Mouse (Mus musculus) MN1 (cell line): ENCODE measurements around the gene Scn10a.

Experiments
- DNase-seq: peaks from one replicate; pipeline ENCODE4 v3.0.0-alpha.2; 2016; ENCODE audit warnings: low spot score

Scn10a gene

DNA sequence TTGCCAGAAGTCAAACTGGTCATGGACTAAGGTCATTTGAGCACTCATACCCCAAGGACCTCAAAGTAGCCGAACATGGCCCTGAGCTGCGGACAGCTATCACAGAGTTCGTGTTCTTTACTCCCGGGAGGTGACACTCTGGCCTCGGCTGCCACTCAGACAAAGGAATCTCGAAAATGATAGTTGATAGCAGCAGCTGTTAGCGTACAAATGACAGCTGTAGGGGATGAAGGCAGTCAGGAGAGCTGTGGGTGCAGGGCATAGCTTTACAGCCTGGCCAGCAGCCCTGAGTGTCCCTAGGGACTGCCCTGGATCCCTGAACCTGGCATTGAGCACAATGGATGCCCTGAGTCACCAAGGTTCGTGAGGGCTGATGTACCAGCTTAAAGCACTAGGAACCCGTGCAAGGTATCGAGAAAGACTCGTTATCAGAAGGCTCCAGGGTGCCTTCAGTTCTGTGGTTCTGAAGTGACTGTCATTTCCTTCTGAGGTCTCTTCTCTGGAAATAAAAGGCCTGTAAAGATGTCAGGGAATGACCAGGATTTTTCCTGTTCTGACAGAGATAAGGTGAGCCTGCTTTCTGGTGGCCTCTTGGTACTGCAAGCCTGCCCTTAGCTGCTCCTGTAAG, 84.8 kb downstream of the Scn10a start:
- no peak for DNase-seq

DNA sequence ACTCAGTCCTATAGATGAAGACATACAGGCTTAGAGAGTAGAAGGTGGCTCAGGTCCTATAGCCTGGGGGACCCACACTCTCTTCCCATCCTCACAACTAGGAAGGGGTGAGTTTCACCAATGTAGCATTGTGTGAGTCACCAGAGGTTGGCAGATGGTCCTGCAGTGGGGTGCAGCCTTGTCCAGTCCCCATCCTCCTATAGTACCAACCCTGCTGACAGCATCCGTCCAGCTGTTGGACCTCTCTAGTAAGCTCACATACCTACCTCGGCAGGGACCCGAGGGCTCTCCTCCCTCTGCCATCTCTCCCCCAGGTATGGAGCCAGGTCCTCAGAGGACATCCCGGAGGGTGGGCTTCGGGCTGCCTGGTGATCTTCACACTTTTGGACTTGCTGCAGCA, 85.6 kb downstream of the Scn10a start:
- DNase-seq: no peak

DNA sequence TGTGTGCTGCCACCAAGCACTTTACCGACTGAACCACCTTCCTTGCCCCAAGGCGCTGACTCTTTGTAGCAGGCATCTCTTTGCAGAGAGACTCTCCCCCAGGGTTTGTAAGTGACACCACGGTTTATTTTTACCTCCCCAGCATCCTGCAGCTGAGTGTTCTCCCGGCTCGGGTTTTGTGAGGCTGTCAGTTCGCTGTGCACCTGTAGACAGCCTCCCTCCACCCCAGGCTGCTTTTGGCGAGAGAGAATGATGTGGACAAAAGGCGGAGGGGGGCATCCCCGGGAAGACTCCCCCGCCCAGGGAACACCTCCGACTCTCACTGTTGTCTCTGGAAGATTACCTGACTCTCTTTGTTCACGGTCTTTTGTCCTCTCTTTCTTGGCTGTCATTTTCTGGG, 86.3 kb downstream of the Scn10a start:
- no peak for DNase-seq

DNA sequence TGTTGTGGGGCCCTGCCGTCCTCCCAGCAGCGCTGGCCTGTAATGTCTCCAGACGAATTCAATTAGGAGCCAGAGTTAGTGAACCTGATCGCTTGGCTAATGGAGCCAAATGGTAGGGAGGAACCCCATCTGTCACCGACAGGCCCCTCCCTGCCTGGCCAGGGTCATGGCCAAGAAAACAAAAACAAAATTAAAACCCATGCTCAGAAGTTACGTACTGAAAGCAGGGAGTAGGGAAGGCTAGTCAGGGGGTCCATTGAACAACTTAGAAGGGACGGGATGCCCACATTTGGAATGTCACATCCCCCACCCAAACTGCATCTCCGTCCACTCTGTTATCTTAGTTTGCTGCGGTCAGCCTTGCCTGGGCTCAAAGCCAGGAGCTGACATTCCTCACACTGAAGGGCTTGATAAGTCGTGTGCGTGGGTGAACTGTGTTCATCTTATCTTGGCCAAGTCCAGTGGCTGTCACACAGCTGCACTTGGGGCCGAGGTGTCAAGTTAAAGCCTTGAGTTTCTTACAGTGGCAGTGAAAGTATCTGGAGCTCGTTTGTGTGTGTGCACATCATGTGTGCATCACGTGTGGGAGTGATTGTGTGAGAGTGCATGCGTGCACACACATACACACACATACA, 87.1 kb downstream of the Scn10a start:
- DNase-seq: peak; percentile 17

GRCm38 (mm10) chr9:119631393-119631898, 87.7 kb downstream of the Scn10a start:
- no peak for DNase-seq

GRCm38 (mm10) chr9:119628690-119629268, 90.3 kb downstream of the Scn10a start:
- no peak for DNase-seq

DNA sequence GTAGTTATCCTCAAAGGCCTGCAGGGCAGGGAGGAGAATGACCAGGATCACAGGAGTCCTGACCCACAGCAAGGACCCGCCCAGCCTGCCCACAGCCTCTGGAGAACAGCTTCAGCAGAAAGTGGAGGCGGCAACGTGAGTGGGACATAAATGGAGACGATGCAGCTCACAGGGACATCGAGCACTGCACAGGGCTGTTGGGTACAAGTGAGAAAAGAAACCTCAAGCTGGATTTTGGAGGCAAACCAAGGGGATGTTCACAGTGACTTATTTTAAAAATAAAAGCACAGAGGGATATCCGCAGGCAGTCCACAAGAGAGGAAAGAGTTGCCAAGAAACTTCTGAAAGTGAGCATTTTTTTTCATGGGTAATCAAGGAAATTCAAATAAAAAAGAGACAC, 91.9 kb downstream of the Scn10a start:
- no peak for DNase-seq

DNA sequence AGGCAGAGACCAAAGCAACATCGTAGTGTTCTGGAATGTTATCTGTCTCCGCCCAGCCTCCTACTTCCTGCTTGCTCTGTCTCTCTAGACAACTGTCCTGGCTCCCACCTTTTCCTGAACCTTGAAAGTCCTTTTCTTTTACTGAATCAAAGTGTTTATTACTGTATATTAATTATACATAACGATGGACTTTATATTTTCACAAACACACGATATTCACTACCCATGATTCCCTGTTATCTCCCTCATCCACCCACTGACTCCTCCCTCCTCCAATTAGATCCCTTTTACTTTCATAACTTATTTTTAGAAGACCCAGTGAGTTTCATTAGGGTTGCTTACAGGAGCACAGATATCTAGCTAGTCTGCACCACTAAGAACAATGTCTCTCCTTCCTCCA, 95.0 kb downstream of the Scn10a start:
- no peak for DNase-seq

GRCm38 (mm10) chr9:119614798-119615197, 104.3 kb downstream of the Scn10a start:
- DNase-seq: no peak

DNA sequence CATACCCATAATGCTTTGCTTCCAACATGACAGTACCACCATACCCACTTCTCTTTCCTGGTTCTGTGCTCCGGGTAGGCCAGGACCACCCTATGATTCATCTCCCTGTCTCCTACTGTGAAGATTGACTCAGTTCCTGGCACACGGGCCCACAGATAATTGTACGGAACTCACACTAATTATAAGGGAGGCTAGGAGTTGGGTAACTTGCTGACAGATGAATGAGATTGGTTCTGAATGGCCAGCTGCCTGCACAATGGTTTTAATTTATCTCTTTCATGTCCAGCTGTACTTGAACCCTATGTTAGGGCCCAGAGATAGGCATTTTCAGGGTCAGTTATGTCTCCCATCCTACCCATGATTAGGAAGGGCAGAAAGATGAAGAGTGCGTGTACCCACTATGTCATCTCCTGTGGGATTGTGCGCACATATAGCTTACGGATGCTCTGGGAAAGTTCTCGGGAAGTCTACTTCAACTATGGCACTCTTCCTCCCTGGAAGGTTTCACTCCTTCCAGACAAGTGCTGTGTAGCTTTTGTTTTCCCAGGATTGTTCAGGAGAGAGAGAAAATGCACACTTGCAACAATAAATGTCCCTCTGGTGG, 108.5 kb downstream of the Scn10a start:
- no peak for DNase-seq

- DNase-seq: no peak
Measured at GRCm38 (mm10) chr9:119606906-119607305, 112.2 kb downstream of the Scn10a start.

DNA sequence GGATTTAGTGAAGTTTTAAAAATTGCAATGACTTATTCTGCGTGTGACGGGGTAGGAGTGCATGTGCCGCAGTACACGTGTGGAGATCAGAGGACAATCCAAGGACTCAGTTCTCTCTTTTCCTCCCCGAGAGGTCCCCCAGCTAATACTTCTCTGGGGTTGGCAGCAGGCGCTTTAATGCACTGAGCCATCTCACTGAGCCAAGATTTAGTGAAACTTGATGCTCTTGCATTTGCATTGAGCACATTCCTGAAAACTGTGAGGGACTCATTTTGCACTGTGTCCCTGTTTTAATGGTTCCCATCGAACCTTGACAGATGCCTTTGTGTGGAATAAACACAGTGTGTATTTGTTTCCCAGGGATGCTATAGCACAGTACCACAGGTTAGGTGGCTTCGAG, 114.5 kb downstream of the Scn10a start:
- DNase-seq: no peak

- no peak for DNase-seq
Measured at GRCm38 (mm10) chr9:119598501-119598900, 120.6 kb downstream of the Scn10a start.

DNA sequence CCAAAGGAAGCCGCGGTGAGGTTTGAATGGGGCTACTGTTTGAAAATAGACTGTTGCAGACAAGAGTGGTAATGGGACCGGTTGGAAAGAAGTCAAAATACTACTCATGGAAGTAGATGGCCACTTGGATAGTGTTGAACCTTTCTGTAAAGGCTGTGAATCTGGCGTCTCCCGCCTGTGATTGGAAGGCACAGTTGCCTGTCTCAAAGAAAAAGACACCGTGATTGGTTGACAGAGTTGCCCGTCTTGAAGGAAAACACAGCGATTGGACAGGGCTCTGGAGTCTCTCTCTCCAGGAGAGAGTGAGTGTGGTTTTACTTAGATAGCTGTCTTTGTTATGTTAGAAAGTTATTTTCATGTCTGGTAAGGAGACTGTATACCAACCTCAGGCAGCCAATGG, 121.8 kb downstream of the Scn10a start:
- DNase-seq: no peak

GRCm38 (mm10) chr9:119589592-119589991, 129.5 kb downstream of the Scn10a start:
- DNase-seq: no peak

DNA sequence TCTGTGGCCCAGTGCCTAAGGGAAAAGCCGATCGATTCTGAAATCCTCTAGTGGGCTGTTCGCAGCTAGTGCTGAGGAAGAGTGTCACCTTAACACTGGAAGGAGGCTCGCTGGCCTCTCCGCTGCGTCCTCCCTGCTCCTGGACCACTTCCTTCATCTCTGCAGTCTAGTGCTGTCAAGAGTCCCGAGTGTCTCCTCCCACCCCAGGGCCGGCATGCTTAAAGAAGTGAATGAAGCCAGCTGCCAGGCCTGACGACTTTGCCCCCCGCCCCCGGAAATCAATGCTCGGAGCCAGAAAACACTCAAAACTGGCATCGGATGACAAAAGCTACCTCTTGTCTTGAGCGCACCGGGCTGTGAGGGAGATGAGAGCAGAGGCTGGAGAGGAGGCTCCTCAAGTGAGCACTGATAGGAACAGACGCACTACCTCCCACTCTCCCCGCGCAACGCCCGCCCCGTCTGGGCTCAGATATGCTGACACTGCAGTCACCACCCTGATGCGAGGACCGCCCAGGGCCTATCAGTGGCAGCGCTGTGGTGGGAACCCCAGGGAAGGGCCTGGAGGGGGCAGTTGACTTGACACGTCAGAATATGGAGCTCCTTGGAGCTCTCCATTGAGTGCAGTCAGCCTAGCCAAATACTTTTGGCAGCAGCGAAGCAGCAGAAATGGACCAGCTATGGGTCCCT, 130.2 kb downstream of the Scn10a start:
- DNase-seq: no peak

DNA sequence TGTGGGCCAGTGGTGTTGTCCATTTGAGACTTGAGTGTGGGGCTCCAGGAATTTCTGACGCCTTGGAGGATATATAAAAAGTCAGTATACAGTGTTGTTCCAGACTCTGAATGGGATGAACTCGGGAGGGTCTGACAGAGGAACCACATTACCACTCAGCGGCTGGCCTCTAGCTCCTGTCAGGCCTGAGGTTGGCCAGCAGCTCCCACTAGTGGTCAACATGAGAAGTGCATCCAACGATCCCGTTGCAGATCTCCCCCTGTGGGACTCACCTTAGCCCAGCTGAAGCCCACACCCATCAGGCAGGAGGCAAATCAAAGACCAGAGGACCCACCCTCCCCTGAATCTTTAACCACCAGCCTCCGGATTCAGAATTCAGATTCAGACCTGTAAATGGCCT, 138.5 kb downstream of the Scn10a start:
- DNase-seq: peak; percentile 56

DNA sequence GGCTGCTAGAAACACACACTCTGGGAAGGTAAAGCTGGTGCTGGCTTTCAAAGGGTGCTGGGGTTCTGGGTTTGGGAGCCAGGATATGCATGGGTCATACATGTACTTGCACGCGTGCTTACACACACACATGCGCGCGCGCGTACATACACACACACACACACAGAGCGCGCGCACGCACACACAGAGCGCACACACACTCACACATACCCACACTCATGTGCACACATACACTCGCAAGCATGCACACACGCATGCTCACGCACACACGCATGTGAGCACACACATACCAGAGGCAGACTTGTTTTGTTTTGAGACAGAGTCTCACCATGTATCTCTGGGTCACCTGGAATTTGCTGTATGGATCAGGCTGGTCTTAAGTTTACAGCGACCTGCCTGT, 138.9 kb downstream of the Scn10a start:
- no peak for DNase-seq

DNA sequence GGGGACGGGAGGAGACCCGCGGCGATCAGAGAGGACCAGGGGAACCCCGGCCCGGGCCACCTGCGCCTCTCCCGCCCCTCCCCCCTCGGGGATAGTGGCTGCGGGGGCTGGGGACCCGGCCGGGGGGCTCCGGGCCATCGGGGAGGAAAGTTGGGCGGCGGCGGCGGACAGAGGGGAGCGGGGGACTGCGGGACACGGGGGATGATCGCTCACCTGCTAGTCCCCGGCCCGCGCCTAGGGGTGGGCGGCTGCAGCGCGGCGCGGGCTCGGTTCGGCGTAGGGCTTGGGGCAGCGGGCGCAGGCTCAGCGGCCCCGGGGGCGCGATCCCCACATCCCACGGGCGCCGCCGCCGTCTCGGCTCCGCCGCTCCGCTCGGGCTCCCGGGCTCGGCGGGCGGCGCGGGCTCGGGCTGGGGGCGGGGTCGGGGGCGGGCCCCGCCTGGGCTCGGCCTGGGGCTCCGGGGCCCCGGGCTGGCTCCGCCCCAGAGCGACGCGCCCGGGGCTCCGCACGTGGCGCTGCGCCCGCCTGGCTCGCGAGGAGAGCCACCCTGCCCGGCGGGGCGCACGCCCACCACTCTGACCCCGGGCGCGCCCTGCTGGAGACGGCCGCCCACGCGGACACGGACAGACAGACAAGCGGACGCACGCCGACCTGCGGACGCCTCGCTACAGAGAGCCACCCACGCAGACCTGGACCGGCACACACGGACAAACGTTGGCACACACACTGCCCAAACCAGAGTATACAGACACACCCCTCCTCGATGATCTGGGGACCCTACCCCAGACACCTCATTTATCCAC, 140.3 kb downstream of the Scn10a start, which contains the start of gene Scn5a:
Gene Scn5a, minus strand, starts transcription at position 381 of the 803 bp plus-strand sequence.
- DNase-seq: no peak

- DNase-seq: no peak
Measured at GRCm38 (mm10) chr9:119578311-119578635, 140.8 kb downstream of the Scn10a start.

DNA sequence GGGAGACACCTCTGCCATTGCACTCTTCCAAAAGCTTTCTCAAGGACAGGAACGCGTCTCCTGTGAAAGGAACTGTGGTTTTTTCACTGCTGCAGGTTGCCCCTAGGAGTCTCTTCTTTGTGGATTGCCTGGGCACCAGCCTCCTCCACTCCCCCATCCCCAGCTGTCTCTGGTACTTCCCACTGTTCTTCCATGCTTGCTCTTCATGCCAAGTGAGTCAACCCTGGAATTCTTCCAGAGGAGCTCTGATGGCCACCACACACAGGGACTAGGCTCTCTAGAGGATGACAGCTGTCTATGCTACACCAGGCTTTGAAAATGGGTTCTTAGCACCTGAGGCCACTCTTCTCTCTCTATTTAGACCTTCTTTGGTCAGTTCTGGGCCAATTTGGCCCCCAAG, 142.1 kb downstream of the Scn10a start:
- DNase-seq: no peak

DNA sequence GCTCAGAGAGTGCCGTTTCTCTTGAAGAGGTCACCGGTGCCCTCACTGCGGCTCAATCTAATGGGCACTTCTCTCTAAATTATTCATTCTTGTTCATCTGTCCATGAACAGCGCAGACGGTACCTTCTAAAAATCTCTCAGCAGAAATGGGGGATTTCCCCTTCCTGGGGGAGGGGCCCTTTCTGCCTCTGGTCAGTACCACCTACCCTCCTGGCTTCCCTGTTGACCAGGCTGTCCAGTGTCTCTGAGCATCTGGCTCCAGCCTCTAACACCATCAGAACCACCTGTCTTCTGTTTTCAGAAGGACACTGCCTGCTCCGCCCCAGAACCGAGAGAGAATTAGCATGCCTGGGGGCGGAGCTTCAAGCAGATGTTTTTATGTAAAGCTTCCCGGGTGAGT, 143.4 kb downstream of the Scn10a start:
- no peak for DNase-seq
